Mouse (Mus musculus): ENCODE results near the gene Usp25. TPM values are rescaled to one million over a fixed set of nuclear protein-coding genes. Genes with fewer than 3 reads are reported as not detected.

The Usp25 gene
- 9.5 and 10.4 TPM in 2 replicates for polyA plus RNA-seq (2012; rRNA removed)

DNA sequence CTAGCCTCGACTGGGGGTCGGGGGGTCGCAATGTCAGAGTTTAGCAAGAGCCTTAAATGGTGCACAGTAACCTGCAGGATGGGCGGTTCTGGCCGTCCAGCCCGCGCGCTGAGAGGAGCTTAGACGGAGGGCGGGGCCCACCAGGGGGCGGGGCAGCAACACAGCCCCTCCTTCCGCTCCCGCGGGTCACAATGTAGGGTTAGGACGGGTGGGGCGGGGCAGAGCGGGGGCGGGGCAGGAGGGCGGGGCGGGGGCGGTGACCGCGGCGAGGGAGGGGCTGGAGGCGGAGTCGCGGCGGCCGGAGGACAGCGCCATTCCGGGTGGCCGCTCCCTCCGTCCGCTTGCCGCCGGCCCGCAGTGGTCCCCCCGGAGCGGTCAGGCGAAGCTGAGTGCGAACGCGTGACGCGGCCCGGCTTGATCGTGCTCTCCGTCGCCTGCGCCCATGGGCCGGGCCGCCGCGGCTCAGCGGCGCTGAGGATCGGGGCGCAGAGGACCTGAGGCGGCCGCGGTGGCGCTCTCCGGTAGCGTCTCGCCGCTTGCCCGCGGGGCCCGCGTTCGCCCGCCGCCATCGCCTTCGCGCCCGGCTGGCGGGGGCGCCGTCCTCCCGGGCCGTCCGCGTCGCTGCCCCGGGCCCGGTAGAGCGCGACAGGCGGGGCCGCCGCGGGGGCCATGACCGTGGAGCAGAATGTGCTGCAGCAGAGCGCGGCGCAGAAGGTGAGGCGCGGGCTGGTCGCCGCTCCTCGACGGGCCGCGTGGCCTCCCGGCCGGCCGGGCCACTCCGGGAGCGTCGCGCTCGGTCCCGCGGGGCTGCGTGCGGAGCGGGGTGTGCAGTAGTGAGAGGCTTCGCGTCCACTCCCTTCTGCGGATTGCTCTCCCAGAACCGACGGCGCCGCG is at the start of gene Usp25:
Gene Usp25 (plus strand): TSS at position 280 of the 894 bp plus-strand sequence.

